Mouse (Mus musculus) left cerebral cortex, adult 2 months (tissue): ENCODE measurements around the gene Gm48552. TPM values are rescaled to one million over a fixed set of nuclear protein-coding genes. Genes with fewer than 3 reads are reported as not detected.
A peak's percentile ranks its signal among the peaks of the same experiment; 100 is the strongest.

Source experiments
- DNase-seq, 2 experiments: peaks; one replicate each; pipeline ENCODE4 v3.0.0; 2021 to 2022; ENCODE audit warnings: low spot score in 2 of 2, mixed read lengths in 1 of 2; ENCODE audit errors: extremely low spot score in 1 of 2
- H3K27ac ChIP-seq: fragments of 200-600 bp; 2 replicates; pipeline ENCODE4 v1.8.1; 2022
- H3K4me3 ChIP-seq: fragments of 200-600 bp; 2 replicates; pipeline ENCODE4 v1.8.1; 2022
- CTCF ChIP-seq: fragments of 200-600 bp; IDR thresholded peaks from 2 replicates; pipeline ENCODE4 v1.8.1; 2022; ENCODE audit warnings: antibody characterized with exemption, mild to moderate bottlenecking, moderate library complexity
- intact Hi-C: fragments of 180-260 bp; cut with DNase I; formaldehyde crosslinking; loops from one replicate; pipeline ENCODE4 v1.15.1; 2025
- total RNA-seq, 2 experiments: library from RNA; stranded (reverse); gene quantifications; 2 replicates each; pipeline ENCODE4 v1.2.3; 2021

The Gm48552 gene
- total RNA-seq, 2 experiments from 2014 or later: 5.1 to 7.1 TPM

DNA sequence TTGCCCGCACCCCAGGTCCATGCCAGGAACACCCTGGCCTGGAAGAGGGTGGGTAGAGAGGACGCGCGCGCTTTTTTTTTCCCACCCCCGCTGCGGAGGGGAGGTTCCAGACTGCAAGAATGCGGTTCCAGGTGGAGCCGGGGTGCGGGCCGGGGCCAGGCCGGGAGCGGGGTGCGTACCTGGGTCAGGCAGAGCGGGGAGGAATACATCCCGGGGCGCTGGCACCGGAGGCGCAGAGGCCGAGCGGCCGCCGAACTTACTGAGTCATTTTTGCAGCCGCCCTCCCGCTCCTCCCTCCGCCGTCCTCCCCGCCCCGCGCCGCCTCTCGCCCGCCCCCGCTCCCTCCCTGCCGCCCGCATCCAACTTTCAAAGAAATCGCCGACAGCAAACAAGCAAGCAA lies 38.1 kb downstream of the Gm48552 start:
- no peak for TF ChIP-seq CTCF
- Histone ChIP-seq H3K4me3 (peak overlapping the region; percentile 88), H3K27ac (peak overlapping the region; percentile 98)
- peak; percentile 48 to 55 for DNase-seq
- intact Hi-C loops: loop anchor here (1.0 to 2.0 kb wide), 2 partner anchors 10 to 14 kb away; no protein-coding TSS in a partner anchor

DNA sequence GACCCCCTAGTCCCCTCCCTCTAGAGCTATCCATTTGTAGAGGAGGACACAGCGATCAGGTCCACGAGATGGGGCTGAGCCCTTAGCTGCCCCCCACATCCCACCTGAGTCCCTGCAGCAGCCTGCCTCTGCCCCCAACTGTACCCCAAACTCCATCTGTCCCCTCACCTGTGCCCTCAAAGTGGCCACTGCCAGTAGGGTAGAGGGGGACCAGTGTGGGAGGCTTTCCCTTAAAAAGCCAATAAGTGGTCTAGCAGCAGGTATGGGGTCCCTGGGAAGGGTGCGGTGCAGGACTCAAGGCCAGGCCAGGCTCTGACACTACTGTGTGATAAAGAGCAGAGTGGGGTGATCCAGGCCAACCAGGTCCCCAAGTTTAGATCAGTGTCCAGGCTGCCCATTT lies 38.5 kb downstream of the Gm48552 start:
- H3K27ac ChIP-seq: peak overlapping the region; percentile 98
- peak in 1 of 2 experiments; percentile 8 for DNase-seq
- H3K4me3 ChIP-seq: peak overlapping the region; percentile 88
- intact Hi-C loops: loop anchor here (2.0 kb wide), 1 partner anchor 15 kb away; no protein-coding TSS in a partner anchor
- no peak for TF ChIP-seq CTCF

DNA sequence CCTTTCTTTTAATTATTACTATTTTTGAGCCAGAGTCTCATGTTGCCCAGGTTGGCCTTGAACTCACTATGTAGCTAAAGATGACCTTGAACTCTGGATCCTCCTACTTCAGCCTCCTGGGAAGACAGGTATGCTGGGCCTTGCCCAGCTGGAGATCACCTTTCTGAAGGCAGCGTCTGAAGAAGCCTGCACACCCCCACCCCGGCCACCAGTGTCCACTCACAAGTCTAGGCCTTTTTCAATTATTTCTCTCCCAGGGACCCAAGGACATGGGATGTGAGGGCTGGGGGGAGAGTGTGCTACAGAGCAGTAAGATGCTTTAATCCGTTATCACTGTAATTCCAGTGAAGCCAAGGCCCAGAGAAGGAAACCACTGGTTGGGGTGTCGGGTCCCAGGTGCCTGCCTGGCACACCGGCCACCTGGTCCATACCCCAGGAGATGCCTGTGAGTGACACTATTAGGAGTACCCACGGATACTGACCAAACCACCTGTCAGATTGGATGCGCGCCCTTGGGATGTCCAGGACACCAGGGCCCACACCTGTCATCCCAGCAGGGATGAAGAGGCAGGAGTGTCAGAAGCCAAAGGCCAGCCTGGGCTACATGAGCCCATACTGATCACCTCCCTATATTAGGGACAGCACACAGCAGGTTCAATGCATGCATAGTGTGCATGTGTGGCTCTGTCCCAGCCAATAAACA lies 39.1 kb downstream of the Gm48552 start:
- peak; percentile 10 to 11 for DNase-seq
- no peak for TF ChIP-seq CTCF
- Histone ChIP-seq H3K4me3 (no peak overlapping the region), H3K27ac (no peak overlapping the region; the same call in 1 of the 2 replicates)
- intact Hi-C loops: loop anchor here (2.0 kb wide), 1 partner anchor 15 kb away; no protein-coding TSS in a partner anchor

DNA sequence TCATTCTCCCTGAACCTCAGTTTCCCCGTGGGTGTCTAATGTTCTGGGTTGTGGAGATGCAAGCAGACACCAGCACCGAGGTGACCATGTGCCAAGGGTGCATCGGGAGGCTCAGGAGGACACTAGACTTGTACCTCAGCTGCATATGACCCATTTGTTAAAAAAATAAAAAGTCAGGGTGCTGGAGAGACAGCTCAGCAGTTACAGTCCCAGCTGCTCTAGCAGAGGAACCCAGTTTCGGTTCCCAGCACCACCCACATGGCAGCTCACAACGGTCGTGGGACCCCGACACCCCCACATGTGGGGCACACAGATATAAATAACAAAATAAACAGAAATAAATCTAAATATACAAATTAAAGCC lies 39.7 kb downstream of the Gm48552 start:
- Histone ChIP-seq H3K27ac (no peak overlapping the region), H3K4me3 (no peak overlapping the region)
- no peak for DNase-seq
- no peak for TF ChIP-seq CTCF
- intact Hi-C loops: no loop called here

DNA sequence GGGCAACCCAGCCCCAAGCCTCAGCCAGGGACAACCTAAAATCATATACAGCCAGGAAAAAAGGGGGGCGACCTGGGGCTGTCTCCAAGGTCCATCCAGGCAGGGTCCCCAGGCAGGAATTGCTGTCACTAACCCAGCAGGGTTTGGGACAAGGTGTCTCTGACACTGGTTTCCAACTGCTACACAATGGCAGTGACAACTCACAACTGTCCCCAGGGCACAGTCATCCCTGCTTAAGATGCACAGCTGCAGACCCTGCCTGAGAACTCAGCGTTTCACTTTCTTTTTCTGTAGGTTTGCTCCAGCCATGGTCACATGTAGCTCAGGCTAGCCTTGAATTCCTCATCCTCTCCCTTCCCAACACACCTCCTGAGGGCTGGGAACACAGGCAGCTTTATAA lies 40.3 kb downstream of the Gm48552 start:
- intact Hi-C loops: no loop called here
- Histone ChIP-seq H3K27ac (no peak overlapping the region; the same call in 1 of the 2 replicates), H3K4me3 (no peak overlapping the region; the same call in 1 of the 2 replicates)
- TF ChIP-seq CTCF: no peak
- no peak for DNase-seq

DNA sequence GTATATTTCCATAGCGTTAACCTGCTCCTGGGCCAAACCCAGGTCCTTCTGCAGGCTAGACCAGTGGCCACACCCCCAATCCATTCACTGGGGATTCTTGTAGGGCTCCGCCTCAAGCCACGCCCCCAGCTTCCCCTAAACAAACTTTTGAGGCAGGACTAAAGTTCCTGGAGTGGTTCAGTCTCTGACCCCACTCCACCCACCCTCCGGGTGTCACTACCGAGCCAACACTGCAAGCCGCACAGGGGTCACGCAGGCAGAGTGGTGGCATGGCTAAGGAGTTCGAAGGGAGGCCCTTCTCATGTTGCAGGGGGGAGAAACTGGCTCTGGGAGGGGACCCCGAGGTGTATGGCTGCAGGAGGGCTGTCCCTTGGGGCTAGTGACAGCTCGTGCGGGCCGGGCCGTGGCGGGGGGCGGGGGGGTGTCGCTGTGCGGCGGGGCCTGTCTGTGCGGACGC lies 40.8 kb downstream of the Gm48552 start:
- Histone ChIP-seq H3K4me3 (peak overlapping the region; percentile 80), H3K27ac (peak overlapping the region; percentile 99)
- peak; percentile 46 to 62 for DNase-seq
- TF ChIP-seq CTCF: no peak
- intact Hi-C loops: no loop called here

DNA sequence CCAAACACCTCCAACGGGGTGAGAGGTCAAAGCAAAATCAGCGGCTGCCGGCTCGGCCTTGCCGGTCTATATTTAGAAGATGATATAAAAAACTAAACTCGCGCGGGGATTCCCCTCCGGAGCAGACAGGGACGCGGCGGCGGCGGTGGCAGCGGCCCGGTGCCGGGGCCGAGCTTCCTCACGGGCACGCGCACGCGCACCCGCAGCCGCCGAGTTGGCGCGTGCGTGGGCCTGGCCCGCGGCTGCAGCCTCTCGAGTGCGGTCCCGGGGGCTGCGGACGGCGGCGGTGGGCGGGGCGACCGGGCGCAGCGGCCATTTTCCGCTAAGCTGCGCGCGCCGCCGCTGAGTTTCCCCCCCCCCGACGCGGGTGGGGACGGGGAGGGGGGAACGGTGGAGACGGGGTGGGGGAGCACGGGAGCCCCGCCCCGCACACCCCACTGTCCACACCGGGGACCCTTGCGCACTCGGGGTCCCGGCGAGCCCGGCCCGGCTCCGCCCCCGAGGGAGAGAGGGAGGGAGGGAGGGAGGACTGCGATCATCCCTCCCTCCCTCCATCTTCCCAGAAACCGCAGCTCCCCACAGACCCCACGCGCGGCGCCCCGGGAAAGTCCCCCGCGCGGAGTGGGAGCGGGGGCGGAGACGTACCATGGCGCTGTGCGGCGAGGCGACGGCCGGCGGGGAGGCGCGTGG lies 41.5 kb downstream of the Gm48552 start:
- intact Hi-C loops: no loop called here
- Histone ChIP-seq H3K27ac (peak overlapping the region; percentile 99), H3K4me3 (peak overlapping the region; percentile 80)
- TF ChIP-seq CTCF: no peak
- peak; percentile 86 to 87 for DNase-seq

DNA sequence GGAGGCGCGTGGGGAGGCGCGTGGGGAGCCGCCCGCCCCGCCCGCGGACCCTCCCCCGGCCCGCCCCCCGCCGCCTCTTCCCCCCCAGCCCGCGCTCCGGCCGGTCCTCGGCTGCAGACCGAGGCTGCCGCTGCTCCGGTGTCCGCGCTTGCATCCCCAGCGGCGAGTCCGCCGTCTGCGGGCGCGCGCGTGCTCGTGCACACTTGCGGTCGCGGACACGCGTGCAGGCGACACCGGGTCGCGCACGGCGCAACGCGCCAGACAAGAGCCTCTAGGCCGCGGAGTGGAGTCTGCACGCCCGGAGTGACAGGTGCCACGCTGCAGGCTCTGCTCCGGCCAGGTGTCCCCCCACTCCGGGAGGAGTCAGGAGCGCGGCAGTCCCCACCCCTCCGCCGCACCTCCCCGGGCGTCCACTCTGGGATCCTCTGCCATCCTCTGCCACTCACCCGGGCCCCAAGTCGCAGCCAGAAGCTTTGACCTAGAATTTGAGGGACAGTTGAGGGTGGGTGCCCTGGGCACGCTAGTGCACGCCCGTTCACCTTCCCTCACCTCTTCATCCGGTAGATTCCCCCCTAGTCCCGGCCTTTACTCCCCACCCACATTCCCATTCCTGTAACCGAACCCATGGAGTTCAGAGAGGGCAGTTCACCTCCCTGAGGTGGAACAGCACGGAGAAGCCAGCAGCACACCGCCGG lies 42.2 kb downstream of the Gm48552 start:
- peak; percentile 73 to 75 for DNase-seq
- H3K27ac ChIP-seq: peak overlapping the region; percentile 99
- TF ChIP-seq CTCF: no peak
- H3K4me3 ChIP-seq: peak overlapping the region; percentile 80
- intact Hi-C loops: no loop called here

DNA sequence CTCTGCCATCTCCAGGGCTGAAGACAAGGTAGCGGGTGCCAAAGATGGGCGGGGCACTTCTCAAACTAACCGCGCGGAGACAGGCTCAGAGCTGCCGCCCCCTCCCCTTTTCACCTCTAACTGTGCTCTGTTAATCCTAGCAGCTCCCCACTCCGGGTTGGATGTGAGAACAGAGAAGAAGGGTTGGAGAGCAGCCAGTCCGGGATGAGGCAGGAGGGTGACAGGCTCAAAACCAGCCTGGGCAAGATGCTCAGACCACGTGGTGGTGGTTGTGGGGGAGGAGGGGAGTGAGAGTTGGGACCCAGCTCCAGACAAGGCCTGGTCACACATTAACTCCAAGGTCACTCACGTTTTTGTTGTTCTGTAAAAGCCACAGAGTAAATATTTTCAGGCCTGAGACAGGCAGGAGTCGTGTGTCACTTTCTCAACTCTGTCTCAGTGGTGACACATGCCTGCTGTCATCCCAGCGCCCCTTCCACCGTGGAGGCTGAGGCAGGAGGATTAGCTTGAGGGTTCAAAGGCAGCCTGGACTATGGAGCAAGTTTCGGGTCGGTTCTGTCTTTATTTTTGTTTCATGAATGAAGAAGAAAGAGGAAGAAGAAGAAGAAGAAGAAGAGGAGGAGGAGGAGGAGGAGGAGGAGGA lies 42.8 kb downstream of the Gm48552 start:
- TF ChIP-seq CTCF: no peak
- peak; percentile 23 to 39 for DNase-seq
- Histone ChIP-seq H3K27ac (peak overlapping the region; percentile 99), H3K4me3 (peak overlapping the region; percentile 80; the same call in 1 of the 2 replicates)
- intact Hi-C loops: no loop called here

DNA sequence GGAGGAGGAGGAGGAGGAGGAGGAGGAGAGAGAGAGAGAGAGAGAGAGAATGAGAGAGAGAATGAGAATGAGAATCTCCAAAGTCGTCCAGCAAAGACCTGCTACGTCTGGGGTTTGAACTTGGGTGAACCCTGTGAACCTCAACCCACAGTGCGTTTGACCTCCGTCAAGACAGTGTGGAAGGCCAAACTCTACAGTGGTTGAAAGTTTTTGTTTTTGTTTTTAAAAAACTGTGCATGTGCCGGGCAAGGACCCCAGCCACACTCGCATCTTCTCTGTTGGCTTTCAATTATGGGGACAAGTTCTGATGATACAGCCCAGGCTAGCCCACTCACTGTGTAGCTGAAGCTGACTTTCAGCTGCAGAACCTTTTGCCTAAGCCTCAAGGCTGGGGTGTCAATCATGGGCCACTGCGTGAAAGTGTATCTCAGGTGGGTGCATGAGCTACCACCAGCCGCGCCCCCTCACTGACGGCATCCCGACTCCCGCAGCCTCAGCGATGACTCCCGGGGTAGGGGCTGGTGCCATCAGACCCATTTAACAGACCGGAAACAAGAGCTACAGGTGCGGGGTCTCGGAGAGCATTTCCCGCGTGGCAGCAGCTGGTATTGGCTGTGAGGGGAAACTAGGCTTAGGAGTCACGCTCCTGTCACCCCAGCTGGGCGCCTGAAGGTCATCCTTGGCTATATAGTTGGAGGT lies 43.5 kb downstream of the Gm48552 start:
- TF ChIP-seq CTCF: peak; percentile 16
- Histone ChIP-seq H3K27ac (peak overlapping the region; percentile 29; the same call in 1 of the 2 replicates), H3K4me3 (peak overlapping the region; percentile 22)
- intact Hi-C loops: no loop called here
- DNase-seq: peak in 1 of 2 experiments; percentile 24

DNA sequence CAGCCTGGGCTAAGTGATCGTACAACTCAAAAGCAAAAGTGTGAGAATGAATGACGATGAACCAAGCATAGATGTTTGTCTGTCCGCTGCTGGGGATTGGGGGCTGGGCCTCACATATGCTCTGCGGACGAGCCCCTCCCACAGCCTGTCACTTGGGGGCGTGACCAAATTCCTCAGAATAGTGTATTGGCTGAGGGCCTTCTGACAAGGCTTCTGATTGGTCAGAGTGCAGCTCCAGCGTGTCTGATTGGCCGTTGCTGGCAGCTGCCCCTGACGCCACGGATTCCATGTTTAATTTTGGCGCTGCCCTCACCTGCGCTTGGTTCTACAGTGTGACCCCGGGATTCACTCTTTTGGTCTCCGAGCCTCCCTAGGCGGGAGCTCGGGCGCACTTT lies 44.1 kb downstream of the Gm48552 start:
- TF ChIP-seq CTCF: no peak
- Histone ChIP-seq H3K27ac (peak overlapping the region; percentile 66), H3K4me3 (peak overlapping the region; percentile 32)
- DNase-seq: peak; percentile 88 to 91
- intact Hi-C loops: no loop called here
